Mouse (Mus musculus) midbrain, embryonic 11.5 days (tissue): Measurements from ENCODE around the gene Chchd2. TPM values are rescaled to one million over a fixed set of nuclear protein-coding genes. Genes with fewer than 3 reads are reported as not detected.

Experiments
- ATAC-seq: fragments of 200-750 bp; cut with Nextera tagmentation; 2 replicates; pipeline ENCODE4 v1.8.0; 2017; ENCODE audit warnings: moderate TSS enrichment, moderate library complexity; ENCODE audit not compliant: low FRiP score
- DNase-seq: peaks from one replicate; pipeline ENCODE4 v3.0.0; 2015; ENCODE audit warnings: low spot score; ENCODE audit errors: missing footprints
- H3K27ac ChIP-seq: fragments of 300-500 bp; sonication (generic); 2 replicates; pipeline ENCODE4 v1.5.1; 2014; ENCODE audit warnings: low read depth, low read length
- H3K27me3 ChIP-seq: fragments of 300-500 bp; sonication (generic); 2 replicates; pipeline ENCODE4 v1.6.1; 2014; ENCODE audit warnings: mild to moderate bottlenecking, low read length, moderate library complexity, mixed read lengths; ENCODE audit not compliant: control insufficient read depth, insufficient read depth
- H3K36me3 ChIP-seq: fragments of 300-500 bp; sonication (generic); 2 replicates; pipeline ENCODE4 v1.6.1; 2014; ENCODE audit warnings: mild to moderate bottlenecking, low read length, moderate library complexity, mixed read lengths; ENCODE audit not compliant: control insufficient read depth, insufficient read depth
- H3K4me1 ChIP-seq: fragments of 300-500 bp; sonication (generic); 2 replicates; pipeline ENCODE4 v1.6.1; 2014; ENCODE audit warnings: low read length; ENCODE audit not compliant: control insufficient read depth, insufficient read depth
- H3K4me2 ChIP-seq: fragments of 300-500 bp; sonication (generic); 2 replicates; pipeline ENCODE4 v1.6.1; 2014; ENCODE audit warnings: mild to moderate bottlenecking, moderate library complexity
- H3K4me3 ChIP-seq: fragments of 300-500 bp; sonication (generic); 2 replicates; pipeline ENCODE4 v1.5.1; 2014; ENCODE audit warnings: low read depth, low read length
- H3K9ac ChIP-seq: fragments of 300-500 bp; sonication (generic); 2 replicates; pipeline ENCODE4 v1.6.1; 2014; ENCODE audit warnings: low read length
- H3K9me3 ChIP-seq: fragments of 300-500 bp; sonication (generic); 2 replicates; pipeline ENCODE4 v1.6.1; 2016; ENCODE audit warnings: low read length; ENCODE audit not compliant: control insufficient read depth
- WGBS: fragments of 180-500 bp; shearing (Covaris S2); extraction: QIAGEN DNeasy Blood & Tissue Kit; methylation state at CpG from one replicate; pipeline ENCODE4 v1.1.7; 2014; 5-methylcytosine and 5-hydroxymethylcytosine counted together
- polyA plus RNA-seq: library from polyadenylated mRNA; unstranded; fragments of >200 nt; fragmentation: Nextera tagmentation; extraction: Ambion mirVana; gene quantifications from 2 replicates; pipeline ENCODE4 v1.2.1, GENCODE M21; 2014

Gene Chchd2
- polyA plus RNA-seq, 1 experiment from 2014 or later: 964 TPM

DNA sequence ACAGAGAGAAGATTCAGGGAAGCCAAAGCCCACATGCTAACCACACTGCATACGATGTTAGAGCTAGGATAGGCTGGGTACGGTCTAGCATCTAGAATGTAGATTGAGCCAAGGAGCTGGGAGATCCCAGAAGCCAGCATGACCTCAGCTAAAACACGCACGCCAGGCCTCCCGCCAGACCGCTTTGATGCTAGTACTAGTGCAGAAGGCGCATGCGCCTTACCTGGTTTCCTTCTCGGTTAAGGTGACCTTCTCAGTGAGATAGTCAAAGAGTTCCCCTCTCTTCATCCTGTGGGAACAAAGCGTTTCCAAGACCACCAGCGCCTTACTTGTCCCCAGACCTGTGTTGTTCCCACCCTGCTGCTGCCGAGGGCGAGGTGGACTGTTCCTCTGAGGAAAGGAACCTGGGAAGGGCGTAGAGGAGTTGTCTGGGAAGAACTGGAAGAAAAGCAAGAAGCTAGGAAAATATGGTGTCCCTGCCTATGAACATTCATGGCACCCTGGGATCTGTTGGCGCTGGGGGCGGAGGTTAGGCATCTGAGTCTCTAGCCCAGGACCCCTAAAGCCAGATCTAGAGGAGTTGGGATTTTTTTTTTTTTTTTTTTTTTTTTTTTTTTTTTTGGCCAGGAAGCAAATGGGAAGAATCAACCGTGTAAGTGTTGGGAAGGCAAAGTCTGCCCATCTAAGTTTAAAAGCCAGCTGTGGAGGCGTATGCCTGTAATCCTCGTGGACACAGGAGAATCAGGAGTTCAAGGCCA is 17.9 kb downstream of the Chchd2 start:
- Histone ChIP-seq H3K9ac (no peak overlapping the region), H3K4me1 (no peaks in the 10 kb centered on the region), H3K4me2 (no peak overlapping the region), H3K27me3 (no peaks in the 10 kb centered on the region), H3K36me3 (no peaks in the 10 kb centered on the region), H3K9me3 (no peaks in the 10 kb centered on the region), H3K27ac (no peak overlapping the region), H3K4me3 (no peak overlapping the region)
- DNase-seq (no peak), ATAC-seq (no peak)
- 88% methylated on average over 19 of the region's 19 CpGs for WGBS

DNA sequence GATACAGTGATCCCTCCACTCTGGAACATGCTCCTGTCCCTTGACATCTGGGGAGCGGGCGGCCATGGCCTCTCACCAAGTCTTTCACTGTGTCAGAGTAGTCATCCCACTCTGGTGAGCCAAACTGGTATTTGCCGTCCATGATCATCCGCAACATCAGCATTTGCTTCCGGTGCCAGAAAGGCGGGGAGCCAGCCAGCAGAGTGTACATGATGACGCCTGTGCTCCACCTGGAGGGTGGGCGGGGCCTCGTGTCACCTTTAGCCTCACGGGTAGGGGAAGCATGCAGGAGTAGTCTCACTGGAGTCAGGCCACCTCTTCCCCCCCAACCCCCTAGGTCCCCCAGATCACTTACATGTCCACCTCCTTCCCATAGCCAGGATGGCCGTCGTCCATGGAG is 21.4 kb downstream of the Chchd2 start:
- no peak overlapping the region for H3K4me2 ChIP-seq
- WGBS: 88% methylated on average over 12 of the region's 12 CpGs
- H3K27me3 ChIP-seq: no peaks in the 10 kb centered on the region
- no peak overlapping the region for H3K4me3 ChIP-seq
- DNase-seq (no peak), ATAC-seq (no peak)
- no peak overlapping the region for H3K9ac ChIP-seq
- peaks cover 9% of the 10 kb centered on the region; the same call in 1 of the 2 replicates for H3K36me3 ChIP-seq
- H3K4me1 ChIP-seq: peaks cover 2% of the 10 kb centered on the region; the same call in 1 of the 2 replicates
- H3K9me3 ChIP-seq: no peaks in the 10 kb centered on the region
- H3K27ac ChIP-seq: no peak overlapping the region

GRCm38 (mm10) chr5:129864467-129864866 is 22.8 kb downstream of the Chchd2 start:
- Histone ChIP-seq H3K4me3 (no peak overlapping the region), H3K4me2 (no peak overlapping the region), H3K27me3 (no peaks in the 10 kb centered on the region), H3K9me3 (no peaks in the 10 kb centered on the region), H3K9ac (no peak overlapping the region), H3K27ac (no peak overlapping the region), H3K36me3 (peaks cover 9% of the 10 kb centered on the region; the same call in 1 of the 2 replicates), H3K4me1 (peaks cover 2% of the 10 kb centered on the region; the same call in 1 of the 2 replicates)
- peak; percentile 87 for DNase-seq
- ATAC-seq: no peak
- 12% methylated on average over 18 of the region's 18 CpGs for WGBS

GRCm38 (mm10) chr5:129862325-129862724 is 24.9 kb downstream of the Chchd2 start:
- Histone ChIP-seq H3K36me3 (peaks cover 11% of the 10 kb centered on the region), H3K4me1 (peaks cover 2% of the 10 kb centered on the region; the same call in 1 of the 2 replicates), H3K9ac (no peak overlapping the region), H3K27ac (no peak overlapping the region), H3K9me3 (no peaks in the 10 kb centered on the region), H3K27me3 (no peaks in the 10 kb centered on the region), H3K4me3 (no peak overlapping the region), H3K4me2 (no peak overlapping the region)
- ATAC-seq (no peak), DNase-seq (no peak)
- 89% methylated on average over 6 of the region's 6 CpGs for WGBS

- Histone ChIP-seq H3K27ac (no peak overlapping the region), H3K4me3 (no peak overlapping the region), H3K4me2 (no peak overlapping the region), H3K36me3 (peaks cover 2% of the 10 kb centered on the region), H3K4me1 (no peaks in the 10 kb centered on the region), H3K9me3 (no peaks in the 10 kb centered on the region), H3K27me3 (no peaks in the 10 kb centered on the region), H3K9ac (no peak overlapping the region)
- WGBS: 82% methylated on average over 5 of the region's 5 CpGs
- ATAC-seq: no peak
- DNase-seq: peak; percentile 81
These were observed 30.9 kb downstream of the Chchd2 start for GRCm38 (mm10) chr5:129856414-129856813.

DNA sequence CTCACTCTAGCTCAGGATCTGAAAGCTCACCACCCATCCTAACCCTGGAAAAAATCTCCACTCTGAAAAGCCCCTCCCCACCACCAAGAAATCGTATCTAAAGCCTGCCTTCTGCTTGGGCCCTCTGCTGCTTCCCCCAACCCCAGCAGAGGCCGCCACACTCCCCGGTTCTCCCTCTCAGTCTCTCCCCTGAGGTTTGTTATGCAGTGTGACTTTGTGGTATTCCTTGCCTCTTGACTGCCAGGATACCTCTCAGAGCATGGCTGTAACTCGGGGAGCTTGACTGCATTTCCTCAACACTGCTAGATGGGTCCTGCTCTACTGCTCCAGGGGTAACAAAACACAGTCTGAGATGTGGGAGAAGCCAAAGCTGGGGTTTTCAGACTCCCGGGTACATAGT is 32.1 kb downstream of the Chchd2 start:
- ATAC-seq (no peak), DNase-seq (no peak)
- no peak overlapping the region for H3K4me2 ChIP-seq
- H3K9ac ChIP-seq: no peak overlapping the region
- H3K36me3 ChIP-seq: peaks cover 2% of the 10 kb centered on the region
- H3K9me3 ChIP-seq: no peaks in the 10 kb centered on the region
- no peak overlapping the region for H3K27ac ChIP-seq
- H3K4me1 ChIP-seq: no peaks in the 10 kb centered on the region
- 37% methylated on average over 5 of the region's 5 CpGs for WGBS
- H3K27me3 ChIP-seq: no peaks in the 10 kb centered on the region
- H3K4me3 ChIP-seq: no peak overlapping the region

DNA sequence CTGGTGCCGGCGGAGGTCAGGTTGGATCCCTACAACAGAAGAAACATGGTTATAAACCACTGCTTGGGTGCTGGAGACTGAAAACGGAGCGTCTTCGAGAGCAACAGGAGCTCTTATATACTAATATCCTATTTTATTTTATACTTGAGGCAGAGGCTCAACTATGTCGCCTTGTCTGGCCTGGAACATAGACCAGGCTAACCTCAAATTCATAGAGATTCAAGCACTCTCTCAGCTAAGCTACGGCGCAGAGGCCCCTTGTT is 39.8 kb downstream of the Chchd2 start:
- peaks cover 16% of the 10 kb centered on the region for H3K36me3 ChIP-seq
- H3K9me3 ChIP-seq: no peaks in the 10 kb centered on the region
- ATAC-seq: no peak
- peak overlapping the region; percentile 65; the same call in 1 of the 2 replicates for H3K9ac ChIP-seq
- H3K4me2 ChIP-seq: peak overlapping the region; percentile 51
- no peak overlapping the region for H3K27ac ChIP-seq
- no peaks in the 10 kb centered on the region for H3K27me3 ChIP-seq
- peak overlapping the region; percentile 58 for H3K4me3 ChIP-seq
- 71% methylated on average over 8 of the region's 8 CpGs for WGBS
- no peak for DNase-seq
- peaks cover 2% of the 10 kb centered on the region; the same call in 1 of the 2 replicates for H3K4me1 ChIP-seq

GRCm38 (mm10) chr5:129846752-129847557 is 40.3 kb downstream of the Chchd2 start, which contains the start of gene Sumf2:
TSS of gene Sumf2 (plus strand) at chr5:129846986.
- H3K36me3 ChIP-seq: peaks cover 16% of the 10 kb centered on the region
- H3K27me3 ChIP-seq: no peaks in the 10 kb centered on the region
- peak within 1 kb of the TSS; percentile 58 for H3K4me3 ChIP-seq
- no peaks in the 10 kb centered on the region for H3K9me3 ChIP-seq
- peak within 1 kb of the TSS; percentile 17; the same call in 1 of the 2 replicates for H3K27ac ChIP-seq
- DNase-seq (peak; percentile 100), ATAC-seq (peak; percentile 99)
- H3K4me2 ChIP-seq: peak within 1 kb of the TSS; percentile 51
- WGBS: 12% methylated on average over 22 of the region's 22 CpGs
- H3K4me1 ChIP-seq: peaks cover 2% of the 10 kb centered on the region; the same call in 1 of the 2 replicates
- peak within 1 kb of the TSS; percentile 65 for H3K9ac ChIP-seq

DNA sequence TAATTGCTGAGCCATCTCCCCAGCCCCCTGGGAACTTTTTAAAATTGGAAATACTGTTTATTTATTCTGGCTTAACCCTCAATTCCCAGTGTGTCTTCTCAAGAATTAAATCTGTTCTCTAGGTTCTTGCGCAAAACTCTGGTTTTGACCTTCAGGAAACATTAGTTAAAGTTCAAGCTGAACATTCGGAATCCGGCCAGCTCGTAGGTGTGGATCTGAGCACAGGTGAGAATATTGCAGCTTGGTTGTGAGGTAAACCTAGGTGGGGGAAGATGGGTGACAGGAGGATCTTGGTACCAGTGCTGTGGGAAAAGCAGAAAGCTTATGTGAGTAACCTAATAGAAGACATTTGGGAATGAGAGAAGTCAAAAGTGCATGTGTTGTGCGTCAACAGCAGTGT is 42.4 kb downstream of the Chchd2 start:
- Histone ChIP-seq H3K27me3 (no peaks in the 10 kb centered on the region), H3K4me3 (no peak overlapping the region), H3K9me3 (no peaks in the 10 kb centered on the region), H3K36me3 (peaks cover 16% of the 10 kb centered on the region), H3K9ac (no peak overlapping the region), H3K27ac (no peak overlapping the region), H3K4me1 (peaks cover 2% of the 10 kb centered on the region; the same call in 1 of the 2 replicates), H3K4me2 (no peak overlapping the region)
- WGBS: 97% methylated on average over 5 of the region's 5 CpGs
- DNase-seq (peak; percentile 77), ATAC-seq (no peak)
